Mouse (Mus musculus) liver, postnatal 0 days (tissue): ENCODE measurements around the gene Paf1.

Source experiments
- CTCF ChIP-seq: sonication (generic); IDR thresholded peaks from 2 replicates; pipeline ENCODE4 v1.5.1; 2016; ENCODE audit warnings: antibody characterized with exemption, low read depth
- EP300 ChIP-seq: IDR thresholded peaks from 2 replicates; pipeline ENCODE4 v1.6.1; 2016; ENCODE audit warnings: antibody characterized with exemption, low read depth, mild to moderate bottlenecking

DNA sequence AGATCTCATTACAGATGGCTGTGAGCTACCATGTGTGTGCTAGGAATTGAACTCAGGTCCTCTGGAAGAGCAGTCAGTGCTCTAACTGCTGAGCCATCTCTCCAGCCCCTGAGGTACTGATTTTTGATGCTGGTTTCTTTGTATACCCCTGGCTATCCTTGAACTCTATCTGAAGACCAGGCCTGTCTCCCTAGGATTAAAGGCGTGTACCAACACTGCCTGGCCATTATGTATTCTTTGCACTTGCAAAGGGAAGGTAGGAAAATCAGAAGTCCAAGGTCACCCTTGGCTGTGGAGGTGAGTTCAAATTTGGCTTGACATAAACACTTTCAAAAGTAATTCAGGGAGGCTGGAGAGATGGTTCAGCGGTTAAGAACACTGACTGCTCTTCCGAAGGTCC, 38.2 kb upstream of the Paf1 start:
- TF ChIP-seq EP300: no peak
- no peak for TF ChIP-seq CTCF
